Mouse (Mus musculus) spleen, embryonic (tissue): ENCODE data around the gene Echdc1.
"Not testable (repeated sequence)": the region's sequence is repeated elsewhere in the genome, so short reads cannot be mapped to it uniquely, and the experiment has no call there.

Experiments
- CTCF ChIA-PET: fragments of 350-600 bp; sonication (Branson Sonifier 250); formaldehyde crosslinking; loops from one replicate; lab custom pipeline; 2022; lab: Charles Lee

Echdc1 gene

GRCm38 (mm10) chr10:29313064-29313638 is at the start of gene Echdc1:
Gene Echdc1, plus strand, starts transcription at chr10:29313166.
- CTCF ChIA-PET = interaction anchor here (0.6 kb wide), 1 partner anchor 48 kb away, joined by 5 read pairs; no protein-coding TSS in a partner anchor

- CTCF ChIA-PET = no interaction called here
Measured at GRCm38 (mm10) chr10:29281736-29282135, 31.2 kb upstream of the Echdc1 start.

DNA sequence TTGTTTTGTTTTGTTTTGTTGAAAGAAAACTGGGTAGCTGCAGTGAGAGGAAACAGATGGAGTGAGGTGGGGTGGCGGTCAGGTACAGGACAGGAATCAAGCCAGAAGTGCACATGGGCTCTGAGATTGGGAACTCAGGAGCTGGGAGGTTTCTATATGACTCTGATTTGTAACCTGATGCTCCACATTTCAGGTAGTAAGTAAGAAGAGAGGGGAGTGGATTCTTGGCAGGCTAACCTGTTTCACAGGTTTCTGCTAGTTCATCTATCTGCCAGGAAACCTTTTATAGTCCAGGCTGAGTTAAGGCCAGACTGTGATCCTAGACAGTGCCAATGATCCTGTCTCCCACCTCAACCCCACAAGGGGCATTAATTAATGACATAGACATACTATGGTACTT is 27.2 kb upstream of the Echdc1 start:
- CTCF ChIA-PET = no interaction called here

GRCm38 (mm10) chr10:29302230-29302629 is 10.7 kb upstream of the Echdc1 start:
- CTCF ChIA-PET = interaction anchor here (0.6 kb wide), 1 partner anchor 30 kb away, joined by 17 read pairs; no protein-coding TSS in a partner anchor

GRCm38 (mm10) chr10:29311480-29312219 is 1.3 kb upstream of the Echdc1 start:
- CTCF ChIA-PET = no interaction called here

- CTCF ChIA-PET = interaction anchor here (0.6 to 0.7 kb wide), 3 partner anchors 11 to 47 kb away, joined by 3 to 5 read pairs (median 4); no protein-coding TSS in a partner anchor
Measured at GRCm38 (mm10) chr10:29313905-29314304, 939 bp downstream of the Echdc1 start.

GRCm38 (mm10) chr10:29324817-29325216 is 11.9 kb downstream of the Echdc1 start:
- CTCF ChIA-PET = interaction anchor here (0.6 kb wide), 1 partner anchor 11 kb away, joined by 3 read pairs; no protein-coding TSS in a partner anchor

GRCm38 (mm10) chr10:29333836-29334235 is 20.9 kb downstream of the Echdc1 start:
- CTCF ChIA-PET = no interaction called here

GRCm38 (mm10) chr10:29338355-29339056 is 25.5 kb downstream of the Echdc1 start:
- CTCF ChIA-PET = no interaction called here

DNA sequence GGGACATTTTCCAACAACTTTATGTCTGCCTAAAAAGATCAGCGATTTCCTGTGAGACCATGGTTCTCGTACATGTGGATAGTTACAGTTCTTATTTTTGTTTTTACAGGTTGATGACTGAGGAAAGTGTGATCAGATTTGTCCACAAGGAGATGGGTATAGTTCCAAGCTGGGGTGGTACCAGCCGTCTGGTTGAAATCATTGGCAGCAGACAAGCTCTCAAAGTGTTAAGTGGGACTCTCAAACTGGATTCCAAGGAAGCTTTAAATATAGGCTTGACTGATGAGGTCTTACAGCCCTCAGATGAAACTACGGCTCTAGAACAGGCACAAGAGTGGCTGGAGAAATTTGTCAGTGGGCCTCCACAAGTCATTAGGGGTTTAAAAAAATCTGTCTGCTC is 31.3 kb downstream of the Echdc1 start:
- CTCF ChIA-PET = interaction anchor here (0.8 kb wide), 1 partner anchor 9 kb away, joined by 3 read pairs; no protein-coding TSS in a partner anchor

DNA sequence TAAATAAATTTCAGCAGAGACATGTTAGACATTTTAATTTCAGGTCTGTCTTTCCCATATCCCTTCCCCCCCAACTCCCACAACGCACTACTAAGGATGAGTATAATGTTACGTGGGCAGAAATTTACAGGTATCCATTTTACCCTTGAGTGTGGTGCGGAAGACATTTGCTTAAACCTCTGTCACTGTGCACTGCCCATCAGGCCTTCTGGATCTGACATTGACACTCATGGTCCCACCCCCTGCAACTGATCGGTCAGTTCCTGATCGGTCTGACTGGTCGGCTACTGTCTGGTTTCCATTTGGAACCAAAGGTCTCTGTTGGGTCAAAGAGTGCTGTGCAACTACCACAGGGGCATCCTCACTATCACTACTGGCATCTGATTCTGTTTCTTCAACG is 33.7 kb downstream of the Echdc1 start:
- CTCF ChIA-PET = no interaction called here

DNA sequence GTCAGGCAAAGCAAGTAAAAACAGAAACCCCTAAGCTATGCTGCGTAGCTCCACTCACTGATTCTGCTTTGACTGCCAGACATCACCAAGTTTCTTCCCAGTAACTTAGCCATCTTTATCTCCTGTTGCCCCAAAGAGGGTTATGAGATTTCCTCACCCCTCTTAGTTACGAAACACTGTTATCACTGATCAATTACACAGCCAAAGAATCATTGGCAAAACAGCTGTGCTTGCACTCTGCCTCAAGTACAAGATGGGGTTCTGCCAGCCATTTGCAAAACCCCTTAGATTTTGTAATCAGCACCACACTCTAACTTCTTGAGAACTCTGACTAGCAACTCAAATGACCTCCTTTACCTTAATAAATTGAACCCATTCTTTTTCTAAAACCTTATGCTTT is 38.5 kb downstream of the Echdc1 start:
- CTCF ChIA-PET = no interaction called here

GRCm38 (mm10) chr10:29352575-29352974 is 39.6 kb downstream of the Echdc1 start:
- CTCF ChIA-PET = interaction anchor here (0.6 kb wide), 1 partner anchor 12 kb away, joined by 10 read pairs; no protein-coding TSS in a partner anchor

DNA sequence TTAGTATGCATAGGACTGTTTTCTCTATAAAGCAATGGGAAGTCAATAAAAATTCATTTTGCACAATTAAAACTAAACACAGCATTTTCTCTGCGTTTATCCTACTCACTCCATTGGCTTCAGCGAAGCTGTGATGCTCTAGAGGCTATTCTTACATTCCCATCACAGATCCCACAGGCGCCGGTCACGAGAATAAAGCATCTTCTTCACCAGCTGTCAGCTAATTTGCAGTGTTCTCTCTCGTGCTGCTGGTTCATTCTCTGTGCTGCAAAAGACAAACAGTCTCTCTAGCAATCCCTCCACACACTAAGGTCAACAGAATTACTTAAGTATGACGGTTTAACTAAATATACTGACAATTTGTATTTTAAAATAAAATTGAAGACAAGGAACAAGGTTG is 41.2 kb downstream of the Echdc1 start:
- CTCF ChIA-PET = no interaction called here

- CTCF ChIA-PET = interaction anchor here (0.6 kb wide), 1 partner anchor 47 kb away, joined by 5 read pairs; no protein-coding TSS in a partner anchor
Measured at GRCm38 (mm10) chr10:29361095-29361463, 48.1 kb downstream of the Echdc1 start.

GRCm38 (mm10) chr10:29361464-29362196 is 48.7 kb downstream of the Echdc1 start:
- CTCF ChIA-PET = interaction anchor here (0.6 kb wide), 1 partner anchor 48 kb away, joined by 5 read pairs; no protein-coding TSS in a partner anchor

DNA sequence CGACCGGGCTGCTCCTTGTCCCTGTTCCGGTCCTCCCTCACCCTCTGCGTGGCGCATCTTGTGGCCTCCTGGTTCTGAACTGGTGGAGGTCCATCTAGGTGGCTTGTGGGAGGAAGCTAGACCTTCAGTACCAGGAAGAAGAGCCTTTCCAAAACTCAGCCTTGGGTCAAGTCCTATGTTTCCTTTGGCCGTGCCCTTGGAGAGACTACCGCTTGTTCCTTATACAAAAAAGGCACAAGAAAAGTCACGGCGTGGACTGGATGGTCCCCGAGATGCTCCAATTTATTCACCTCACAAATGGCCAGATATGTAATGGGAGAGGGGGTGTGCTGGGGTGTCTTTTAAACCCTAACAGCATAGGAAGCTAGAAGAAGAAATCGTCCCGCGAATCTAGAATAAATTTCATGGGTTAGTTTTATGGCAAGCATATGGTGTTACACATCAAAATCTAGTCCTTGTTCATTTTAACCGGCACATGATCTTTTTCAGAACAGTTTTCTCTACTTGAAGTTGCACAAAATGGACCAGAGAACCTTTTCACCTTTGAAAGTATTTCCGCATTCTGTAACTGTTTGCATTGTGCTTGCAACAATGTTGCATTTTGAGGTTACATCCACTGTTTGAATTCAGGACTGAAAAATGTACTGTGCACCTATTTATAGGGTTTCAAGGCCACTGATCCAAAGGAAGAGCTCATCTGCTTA is 49.4 kb downstream of the Echdc1 start, which contains the start of gene Rnf146:
Gene Rnf146 (minus strand): TSS at position 246 of the 704 bp plus-strand sequence.
- CTCF ChIA-PET = no interaction called here

DNA sequence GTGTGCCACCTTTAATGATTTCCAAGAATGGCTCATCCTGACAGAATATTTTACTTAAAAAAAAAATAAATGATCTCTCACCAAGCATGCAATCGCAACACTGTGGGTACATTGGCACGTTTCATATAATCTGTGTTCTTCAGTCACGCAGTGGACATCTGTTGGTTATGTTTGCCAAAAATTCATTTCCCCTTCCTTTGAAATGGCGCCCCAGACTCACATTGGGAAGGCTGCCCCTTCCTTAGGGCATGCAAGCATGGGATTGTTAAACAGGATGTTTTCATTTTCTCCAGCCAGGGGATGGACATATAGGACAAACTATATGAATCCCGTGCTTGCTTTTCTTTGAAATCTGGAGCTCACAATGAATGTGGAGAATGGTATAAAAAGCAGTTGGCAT is 61.1 kb downstream of the Echdc1 start:
- CTCF ChIA-PET = no interaction called here

DNA sequence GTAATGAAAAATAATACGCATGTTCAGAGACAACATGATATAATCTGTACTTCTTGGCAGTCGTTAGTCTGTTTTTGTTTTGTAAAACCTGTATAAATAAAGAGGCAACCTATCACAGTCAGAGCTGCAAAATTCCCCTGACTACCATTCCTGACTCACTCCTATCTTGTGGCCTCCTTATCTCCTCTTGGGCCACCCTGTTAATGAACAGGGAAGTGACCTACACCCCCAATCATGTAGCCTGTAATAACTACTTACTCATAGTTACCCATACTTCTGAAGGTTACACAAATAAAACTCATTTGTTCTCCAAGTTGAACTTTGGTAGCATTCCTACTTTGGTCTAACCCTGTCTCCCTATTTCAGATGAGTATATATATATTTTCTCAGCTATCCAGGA is 68.6 kb downstream of the Echdc1 start:
- CTCF ChIA-PET = no interaction called here

DNA sequence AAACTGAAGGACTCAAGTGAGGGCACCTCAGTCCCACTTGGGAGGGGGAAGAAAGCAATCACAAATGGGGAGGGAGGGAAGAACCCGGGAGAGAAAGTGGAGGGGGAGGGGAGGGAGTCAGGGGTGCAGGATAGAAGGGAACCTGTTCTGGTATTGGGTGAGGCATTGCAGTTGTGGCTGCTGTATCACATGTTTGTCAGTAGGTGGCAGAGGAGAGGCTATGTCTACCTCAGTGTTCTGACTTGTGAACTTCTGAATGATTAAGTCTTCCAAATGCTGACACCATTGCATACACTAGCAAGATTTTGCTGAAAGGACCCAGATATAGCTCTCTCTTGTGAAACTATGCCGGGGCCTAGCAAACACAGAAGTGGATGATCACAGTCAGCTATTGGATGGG is 81.9 kb downstream of the Echdc1 start:
- CTCF ChIA-PET = not testable (repeated sequence)
